Mouse (Mus musculus): ENCODE measurements at regions not wholly inside any gene's neighbourhood (a gene's known extent, or its start where the extent isn't known, plus 50 kb on each side); places are given as distances from the start of the nearest gene placed in this dataset.

DNA sequence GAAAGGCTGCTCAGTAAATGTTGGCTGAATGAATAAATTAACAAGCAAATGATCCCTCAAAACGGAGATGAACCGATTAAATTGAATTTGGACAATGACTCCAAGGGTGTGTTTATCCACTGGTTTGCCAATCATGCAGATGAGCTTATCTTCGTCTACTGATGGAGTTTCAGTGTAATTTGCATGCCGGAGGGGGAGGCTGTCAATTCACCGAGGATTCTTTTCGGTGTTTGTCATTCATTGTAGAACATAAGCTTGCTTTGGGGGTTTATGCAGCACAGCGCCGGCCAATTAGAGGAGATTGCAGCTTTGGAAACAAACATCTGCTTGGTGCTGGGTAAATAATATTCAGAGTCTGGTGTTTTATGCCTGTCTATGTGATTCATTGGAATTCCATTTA is 132.7 kb downstream of the Otoa start:
- no peak overlapping the region for H3K4me2 ChIP-seq (ENCODE audit: low read depth, low read length)
- 56% methylated on average over 8 of the region's 8 CpGs for WGBS
- no peak overlapping the region for H3K9ac ChIP-seq (replicated peaks; ENCODE audit: low read depth, low read length)
- H3K27me3 ChIP-seq (ENCODE audit: control insufficient read depth, insufficient read depth, low read length): no peaks in the 10 kb centered on the region
- peaks cover 4% of the 10 kb centered on the region; the same call in 1 of the 2 replicates for H3K4me1 ChIP-seq (ENCODE audit: control insufficient read depth, insufficient read depth, low read length)
- H3K36me3 ChIP-seq (ENCODE audit: control insufficient read depth, insufficient read depth, low read length): no peaks in the 10 kb centered on the region
- H3K27ac ChIP-seq (ENCODE audit: low read depth, low read length): no peak overlapping the region
- no peak for ATAC-seq (ENCODE audit: low read depth)
- H3K4me3 ChIP-seq (ENCODE audit: low read depth, low read length): no peak overlapping the region
- no peaks in the 10 kb centered on the region for H3K9me3 ChIP-seq (ENCODE audit: control insufficient read depth, low read length)

DNA sequence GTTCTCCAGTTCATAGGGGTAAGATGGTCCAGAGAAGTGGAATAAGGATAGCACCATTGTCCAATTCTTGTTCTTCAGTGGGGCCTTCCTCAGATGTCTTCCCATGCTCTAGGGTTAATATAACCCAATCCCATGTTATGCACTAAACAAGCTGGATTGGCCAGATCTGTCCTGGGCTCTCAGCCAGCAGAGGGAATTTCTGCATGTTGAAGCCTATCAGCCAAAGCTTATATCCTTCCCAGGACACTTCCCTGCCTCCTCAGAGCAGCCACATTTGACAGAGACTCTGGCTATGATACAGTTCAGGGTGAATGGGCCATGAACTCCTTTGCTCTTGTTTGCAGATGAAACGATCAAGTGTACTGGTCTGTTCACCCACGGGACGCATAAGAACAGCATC is 133.6 kb downstream of the Otoa start:
- peaks cover 4% of the 10 kb centered on the region; the same call in 1 of the 2 replicates for H3K4me1 ChIP-seq (ENCODE audit: control insufficient read depth, insufficient read depth, low read length)
- no peak overlapping the region for H3K27ac ChIP-seq (ENCODE audit: low read depth, low read length)
- no peaks in the 10 kb centered on the region for H3K36me3 ChIP-seq (ENCODE audit: control insufficient read depth, insufficient read depth, low read length)
- no peaks in the 10 kb centered on the region for H3K9me3 ChIP-seq (ENCODE audit: control insufficient read depth, low read length)
- WGBS: 75% methylated on average over 3 of the region's 3 CpGs
- ATAC-seq (ENCODE audit: low read depth): no peak
- no peak overlapping the region for H3K4me2 ChIP-seq (ENCODE audit: low read depth, low read length)
- no peak overlapping the region for H3K9ac ChIP-seq (replicated peaks; ENCODE audit: low read depth, low read length)
- H3K4me3 ChIP-seq (ENCODE audit: low read depth, low read length): no peak overlapping the region
- H3K27me3 ChIP-seq (ENCODE audit: control insufficient read depth, insufficient read depth, low read length): no peaks in the 10 kb centered on the region

DNA sequence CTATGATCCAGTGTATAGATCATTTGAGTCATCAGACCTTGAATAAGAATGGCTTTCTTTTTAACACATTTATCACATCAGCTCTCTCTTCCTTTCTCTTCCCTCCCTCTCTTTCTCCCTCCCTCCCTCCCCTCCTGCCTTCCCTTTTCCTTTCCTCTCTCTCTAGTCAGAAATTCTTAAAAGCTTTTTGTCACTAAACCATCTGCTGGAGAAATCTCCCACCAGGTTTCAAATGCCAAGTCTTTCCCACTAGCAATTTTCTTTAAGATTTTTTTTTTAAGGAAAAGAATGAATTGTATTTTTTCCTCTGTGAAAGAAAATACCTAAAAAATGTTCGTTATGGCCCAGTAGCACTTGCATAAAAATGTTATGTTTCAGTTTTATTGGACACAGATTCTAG is 134.3 kb downstream of the Otoa start:
- Histone ChIP-seq H3K36me3 (ENCODE audit: control insufficient read depth, insufficient read depth, low read length) (no peaks in the 10 kb centered on the region), H3K4me2 (ENCODE audit: low read depth, low read length) (no peak overlapping the region), H3K9me3 (ENCODE audit: control insufficient read depth, low read length) (no peaks in the 10 kb centered on the region), H3K4me1 (ENCODE audit: control insufficient read depth, insufficient read depth, low read length) (peaks cover 4% of the 10 kb centered on the region; the same call in 1 of the 2 replicates), H3K4me3 (ENCODE audit: low read depth, low read length) (no peak overlapping the region), H3K9ac (replicated peaks; ENCODE audit: low read depth, low read length) (no peak overlapping the region), H3K27ac (ENCODE audit: low read depth, low read length) (no peak overlapping the region), H3K27me3 (ENCODE audit: control insufficient read depth, insufficient read depth, low read length) (no peaks in the 10 kb centered on the region)
- no peak for ATAC-seq (ENCODE audit: low read depth)
- WGBS: 64% methylated on average over 1 of the region's 1 CpGs

DNA sequence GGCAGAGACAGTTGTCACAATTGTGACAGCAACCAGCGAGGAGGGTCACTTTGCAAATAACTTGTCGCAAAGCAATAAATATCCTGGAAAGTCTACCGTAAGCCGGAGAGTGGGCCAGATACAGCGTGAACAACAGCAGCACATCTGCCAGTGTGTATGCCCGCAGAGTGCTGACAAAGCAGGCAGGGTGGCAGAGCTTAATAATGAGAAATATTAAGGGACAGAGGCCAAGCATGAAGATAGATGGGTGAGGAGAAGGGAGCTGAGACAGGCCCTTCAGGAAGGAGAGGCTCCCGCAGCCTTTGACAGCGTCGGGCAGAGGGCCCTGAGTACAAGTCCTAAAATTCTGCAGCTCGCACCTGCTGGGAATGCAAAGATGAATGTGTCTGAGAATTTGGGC is 136.6 kb downstream of the Otoa start:
- Histone ChIP-seq H3K4me2 (ENCODE audit: low read depth, low read length) (no peak overlapping the region), H3K4me1 (ENCODE audit: control insufficient read depth, insufficient read depth, low read length) (peaks cover 4% of the 10 kb centered on the region; the same call in 1 of the 2 replicates), H3K9ac (replicated peaks; ENCODE audit: low read depth, low read length) (no peak overlapping the region), H3K27me3 (ENCODE audit: control insufficient read depth, insufficient read depth, low read length) (no peaks in the 10 kb centered on the region), H3K36me3 (ENCODE audit: control insufficient read depth, insufficient read depth, low read length) (no peaks in the 10 kb centered on the region), H3K9me3 (ENCODE audit: control insufficient read depth, low read length) (no peaks in the 10 kb centered on the region), H3K4me3 (ENCODE audit: low read depth, low read length) (no peak overlapping the region), H3K27ac (ENCODE audit: low read depth, low read length) (no peak overlapping the region)
- 53% methylated on average over 10 of the region's 10 CpGs for WGBS
- no peak for ATAC-seq (ENCODE audit: low read depth)

DNA sequence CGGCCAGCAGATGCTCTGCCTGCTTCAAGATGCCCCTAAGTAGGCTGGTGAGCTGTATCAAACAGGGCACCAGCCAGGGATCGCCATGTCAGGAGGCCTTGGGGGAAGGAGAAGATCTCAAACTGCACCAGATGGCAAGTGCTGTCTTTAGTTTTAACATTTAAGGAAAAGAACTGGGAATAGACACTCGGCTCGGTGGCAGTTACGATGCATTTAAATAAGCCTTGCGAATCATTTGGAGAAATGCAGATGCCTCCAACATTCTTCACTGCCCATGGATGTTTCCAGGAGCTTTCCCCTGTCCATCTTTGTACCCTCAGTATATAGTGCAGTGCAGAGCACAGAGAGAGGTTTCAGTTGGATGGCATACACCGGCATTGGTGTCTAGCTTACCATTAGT is 139.7 kb downstream of the Otoa start:
- WGBS: 91% methylated on average over 7 of the region's 7 CpGs
- H3K27ac ChIP-seq (ENCODE audit: low read depth, low read length): no peak overlapping the region
- H3K4me3 ChIP-seq (ENCODE audit: low read depth, low read length): no peak overlapping the region
- no peaks in the 10 kb centered on the region for H3K36me3 ChIP-seq (ENCODE audit: control insufficient read depth, insufficient read depth, low read length)
- H3K9ac ChIP-seq (replicated peaks; ENCODE audit: low read depth, low read length): no peak overlapping the region
- no peak overlapping the region for H3K4me2 ChIP-seq (ENCODE audit: low read depth, low read length)
- H3K9me3 ChIP-seq (ENCODE audit: control insufficient read depth, low read length): no peaks in the 10 kb centered on the region
- no peak for ATAC-seq (ENCODE audit: low read depth)
- no peaks in the 10 kb centered on the region for H3K4me1 ChIP-seq (ENCODE audit: control insufficient read depth, insufficient read depth, low read length)
- no peaks in the 10 kb centered on the region for H3K27me3 ChIP-seq (ENCODE audit: control insufficient read depth, insufficient read depth, low read length)

DNA sequence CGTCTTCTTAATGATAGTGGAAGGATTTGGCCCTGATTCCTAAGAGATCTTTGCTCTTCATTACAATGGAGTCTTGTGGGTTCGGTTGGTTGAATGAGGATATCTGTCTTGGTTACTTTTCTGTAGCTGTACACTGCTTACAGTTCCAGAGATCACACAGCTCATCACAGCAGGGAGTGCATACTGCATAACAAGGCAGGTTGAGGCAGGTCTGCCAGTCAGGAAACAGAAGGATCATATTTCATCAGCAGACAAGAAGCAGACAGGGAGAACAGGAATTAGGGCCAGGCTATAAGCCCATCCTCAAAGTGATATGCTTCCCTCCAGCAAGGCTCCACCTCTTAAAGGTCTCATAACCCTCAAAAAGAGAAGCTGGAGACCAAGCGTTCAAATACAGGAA is 150.4 kb downstream of the Otoa start:
- H3K4me2 ChIP-seq (ENCODE audit: low read depth, low read length): no peak overlapping the region
- H3K27me3 ChIP-seq (ENCODE audit: control insufficient read depth, insufficient read depth, low read length): no peaks in the 10 kb centered on the region
- H3K4me1 ChIP-seq (ENCODE audit: control insufficient read depth, insufficient read depth, low read length): no peaks in the 10 kb centered on the region
- WGBS: 82% methylated on average over 3 of the region's 3 CpGs
- no peak overlapping the region for H3K27ac ChIP-seq (ENCODE audit: low read depth, low read length)
- ATAC-seq (ENCODE audit: low read depth): no peak
- H3K4me3 ChIP-seq (ENCODE audit: low read depth, low read length): no peak overlapping the region
- no peaks in the 10 kb centered on the region for H3K36me3 ChIP-seq (ENCODE audit: control insufficient read depth, insufficient read depth, low read length)
- H3K9me3 ChIP-seq (ENCODE audit: control insufficient read depth, low read length): no peaks in the 10 kb centered on the region
- H3K9ac ChIP-seq (replicated peaks; ENCODE audit: low read depth, low read length): no peak overlapping the region

DNA sequence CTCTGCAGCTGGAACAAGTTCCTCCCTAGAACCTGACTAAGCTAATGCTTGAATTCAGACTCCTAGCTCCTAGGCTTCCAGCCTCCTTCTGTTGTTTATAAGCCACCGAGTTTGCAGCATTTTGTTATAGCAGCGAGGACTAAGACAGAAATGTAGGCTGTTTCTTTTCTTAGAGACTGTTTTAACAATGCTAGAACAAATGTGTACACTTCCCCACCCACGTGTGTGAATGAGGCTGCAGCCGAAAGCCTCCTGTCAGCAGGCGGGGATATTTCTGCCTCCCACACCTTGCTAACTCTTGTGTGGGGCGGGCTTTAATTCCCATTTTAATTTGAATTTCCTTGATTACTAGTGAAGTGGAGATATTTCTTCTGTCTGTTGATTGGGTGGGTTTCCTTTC is 153.4 kb downstream of the Otoa start:
- Histone ChIP-seq H3K4me2 (ENCODE audit: low read depth, low read length) (no peak overlapping the region), H3K36me3 (ENCODE audit: control insufficient read depth, insufficient read depth, low read length) (no peaks in the 10 kb centered on the region)
- WGBS: 85% methylated on average over 6 of the region's 6 CpGs

DNA sequence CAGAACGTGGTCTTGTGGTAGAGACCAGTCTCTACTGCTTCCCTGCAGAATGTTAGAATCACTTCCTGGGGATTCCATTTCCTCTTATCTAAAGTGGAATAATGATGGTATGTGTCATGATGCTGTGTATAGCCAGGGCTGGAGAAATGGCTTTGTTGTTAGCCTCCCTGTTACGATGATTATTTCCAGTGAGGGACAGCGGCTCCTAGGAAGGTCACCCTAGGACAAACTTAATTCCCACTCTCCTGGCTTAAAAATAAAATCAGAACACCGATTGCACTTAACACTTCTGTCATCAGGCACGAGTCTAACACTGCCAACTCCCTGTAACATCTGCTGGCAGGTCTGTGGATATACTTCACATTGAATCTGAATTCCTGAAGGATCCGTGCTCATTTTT is 151.9 kb upstream of the Hs3st2 start:
- 84% methylated on average over 6 of the region's 6 CpGs for WGBS
- ATAC-seq (ENCODE audit: low read depth): no peak

More for the DNA sequence above, 153.4 kb downstream of the Otoa start:
- no peak for ATAC-seq (ENCODE audit: low read depth)
- H3K9ac ChIP-seq (replicated peaks; ENCODE audit: low read depth, low read length): no peak overlapping the region
- no peaks in the 10 kb centered on the region for H3K4me1 ChIP-seq (ENCODE audit: control insufficient read depth, insufficient read depth, low read length)
- no peaks in the 10 kb centered on the region for H3K9me3 ChIP-seq (ENCODE audit: control insufficient read depth, low read length)
- H3K27me3 ChIP-seq (ENCODE audit: control insufficient read depth, insufficient read depth, low read length): no peaks in the 10 kb centered on the region
- no peak overlapping the region for H3K27ac ChIP-seq (ENCODE audit: low read depth, low read length)
- no peak overlapping the region for H3K4me3 ChIP-seq (ENCODE audit: low read depth, low read length)

DNA sequence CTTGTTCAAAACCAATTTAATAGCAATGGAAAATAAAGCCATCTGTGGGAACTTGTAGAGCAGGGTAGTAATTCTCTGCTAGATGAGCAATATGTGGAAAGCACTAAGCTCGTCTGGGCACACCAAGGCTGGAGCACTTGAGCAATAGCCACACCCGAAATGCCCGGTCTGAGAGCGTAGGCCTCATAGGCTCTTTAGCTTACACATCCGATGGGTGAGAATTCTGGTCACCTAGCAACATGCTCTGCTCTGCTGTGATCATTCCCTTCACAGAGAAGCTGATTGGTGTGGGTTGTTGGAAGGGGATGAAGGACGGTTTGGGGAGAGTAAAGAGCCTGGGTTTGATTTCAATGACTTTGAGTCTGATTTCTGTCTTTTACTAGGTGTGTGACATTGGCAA is 143.8 kb upstream of the Hs3st2 start:
- Histone ChIP-seq H3K27me3 (ENCODE audit: control insufficient read depth, insufficient read depth, low read length) (no peaks in the 10 kb centered on the region), H3K4me1 (ENCODE audit: control insufficient read depth, insufficient read depth, low read length) (peaks cover 3% of the 10 kb centered on the region; the same call in 1 of the 2 replicates), H3K4me2 (ENCODE audit: low read depth, low read length) (no peak overlapping the region), H3K36me3 (ENCODE audit: control insufficient read depth, insufficient read depth, low read length) (no peaks in the 10 kb centered on the region), H3K27ac (ENCODE audit: low read depth, low read length) (no peak overlapping the region; the same call in 1 of the 2 replicates), H3K4me3 (ENCODE audit: low read depth, low read length) (no peak overlapping the region), H3K9me3 (ENCODE audit: control insufficient read depth, low read length) (no peaks in the 10 kb centered on the region), H3K9ac (replicated peaks; ENCODE audit: low read depth, low read length) (no peak overlapping the region)
- ATAC-seq (ENCODE audit: low read depth): peak; percentile 46; the same call in 1 of the 2 replicates
- 69% methylated on average over 6 of the region's 6 CpGs for WGBS

More for the DNA sequence above, 151.9 kb upstream of the Hs3st2 start:
- Histone ChIP-seq H3K4me1 (ENCODE audit: control insufficient read depth, insufficient read depth, low read length) (no peaks in the 10 kb centered on the region), H3K27ac (ENCODE audit: low read depth, low read length) (no peak overlapping the region), H3K27me3 (ENCODE audit: control insufficient read depth, insufficient read depth, low read length) (no peaks in the 10 kb centered on the region), H3K36me3 (ENCODE audit: control insufficient read depth, insufficient read depth, low read length) (no peaks in the 10 kb centered on the region), H3K4me2 (ENCODE audit: low read depth, low read length) (no peak overlapping the region), H3K9me3 (ENCODE audit: control insufficient read depth, low read length) (no peaks in the 10 kb centered on the region), H3K9ac (replicated peaks; ENCODE audit: low read depth, low read length) (no peak overlapping the region), H3K4me3 (ENCODE audit: low read depth, low read length) (no peak overlapping the region)

DNA sequence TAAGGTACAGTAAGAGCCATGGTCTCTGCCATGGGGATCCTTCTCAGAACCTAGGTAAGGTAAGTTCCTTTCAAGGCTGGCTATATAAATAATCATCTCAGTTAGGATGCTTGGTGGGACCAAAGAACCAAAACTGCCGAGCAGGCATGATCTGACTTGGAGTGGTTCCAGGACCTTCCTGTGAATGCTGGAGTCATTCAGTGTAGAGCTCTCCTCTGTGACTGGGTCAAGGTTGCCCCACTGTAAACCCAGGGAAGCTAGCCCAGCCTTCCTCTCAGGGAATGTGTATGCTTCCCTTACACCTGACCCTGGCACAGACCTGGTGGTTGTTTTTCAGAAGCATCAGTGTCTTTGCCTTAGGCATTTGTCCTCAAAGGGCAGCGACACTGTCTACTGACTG is 134.2 kb upstream of the Hs3st2 start:
- Histone ChIP-seq H3K27ac (ENCODE audit: low read depth, low read length) (no peak overlapping the region), H3K36me3 (ENCODE audit: control insufficient read depth, insufficient read depth, low read length) (no peaks in the 10 kb centered on the region), H3K27me3 (ENCODE audit: control insufficient read depth, insufficient read depth, low read length) (no peaks in the 10 kb centered on the region), H3K4me2 (ENCODE audit: low read depth, low read length) (no peak overlapping the region), H3K9me3 (ENCODE audit: control insufficient read depth, low read length) (no peaks in the 10 kb centered on the region), H3K4me1 (ENCODE audit: control insufficient read depth, insufficient read depth, low read length) (no peaks in the 10 kb centered on the region), H3K4me3 (ENCODE audit: low read depth, low read length) (no peak overlapping the region), H3K9ac (replicated peaks; ENCODE audit: low read depth, low read length) (no peak overlapping the region)
- no peak for ATAC-seq (ENCODE audit: low read depth)
- 82% methylated on average over 2 of the region's 2 CpGs for WGBS

Data from neural tube, embryonic 14.5 days (tissue).